Mouse (Mus musculus) A20 (cell line): Measurements from ENCODE around the gene Ica1l.
"Not testable (repeated sequence)": the region's sequence is repeated elsewhere in the genome, so short reads cannot be mapped to it uniquely, and the experiment has no call there.

Source experiments
- DNase-seq: peaks from one replicate; pipeline ENCODE4 v3.0.0-alpha.2; 2011; ENCODE audit warnings: low read depth, low spot score

The Ica1l gene

DNA sequence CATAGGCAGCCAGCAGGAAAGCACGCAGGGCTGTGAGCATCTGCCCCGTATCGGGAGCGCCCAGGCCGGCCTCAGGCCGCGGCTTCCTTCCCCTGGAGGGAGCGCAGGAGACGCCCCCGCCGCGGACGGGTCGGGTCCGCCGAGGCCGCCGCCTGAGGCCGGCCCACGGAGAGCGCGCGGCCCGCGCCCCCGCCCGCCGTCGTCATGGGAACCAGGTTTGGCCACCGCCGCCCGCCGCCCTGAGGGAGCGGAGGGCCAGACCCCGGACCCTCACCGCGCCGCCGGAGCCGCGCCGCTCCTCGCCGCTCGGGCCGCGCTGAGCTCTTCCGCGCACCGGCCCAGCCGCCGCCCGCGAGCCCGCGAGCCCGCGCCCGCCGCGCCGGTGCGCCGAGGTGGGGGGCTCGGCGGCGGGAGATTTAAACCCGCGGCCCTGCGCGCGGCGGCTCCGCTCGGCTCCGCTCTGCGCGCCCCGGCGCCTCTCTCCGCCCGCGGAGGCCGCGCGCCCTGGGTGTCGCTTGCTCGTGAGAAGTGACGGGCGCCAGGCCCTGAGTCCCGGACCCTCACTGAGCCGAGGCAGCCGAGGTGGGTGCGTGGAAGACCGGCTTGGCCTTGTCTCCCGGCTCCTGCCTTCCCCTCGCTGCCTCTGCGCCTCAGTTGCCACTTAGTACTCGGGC is at the start of gene Ica1l:
TSS of gene Ica1l (minus strand) at position 389 of the 674 bp plus-strand sequence.
- DNase-seq = peak; percentile 64

GRCm38 (mm10) chr1:60076411-60076810 is 33.4 kb upstream of the Ica1l start:
- no peak for DNase-seq

DNA sequence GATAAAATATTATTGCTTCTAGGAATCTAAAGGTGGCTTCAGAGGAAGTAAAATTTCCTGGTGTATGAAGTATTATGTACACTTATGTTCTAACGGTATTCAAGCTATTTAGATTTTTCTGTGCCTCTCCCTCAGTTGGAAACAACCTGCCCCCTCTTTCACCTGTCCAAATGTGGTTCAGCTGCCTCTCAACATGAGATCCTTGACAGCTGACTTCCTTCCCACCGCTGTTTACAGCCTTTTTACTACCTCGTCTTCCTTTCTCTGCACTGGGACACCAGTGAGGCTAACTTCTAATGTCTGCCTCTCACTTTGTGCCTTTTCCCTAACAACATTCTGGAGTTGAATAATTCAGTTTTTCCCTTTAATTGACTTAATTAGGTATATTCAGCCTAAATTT is 32.6 kb upstream of the Ica1l start:
- DNase-seq = no peak

DNA sequence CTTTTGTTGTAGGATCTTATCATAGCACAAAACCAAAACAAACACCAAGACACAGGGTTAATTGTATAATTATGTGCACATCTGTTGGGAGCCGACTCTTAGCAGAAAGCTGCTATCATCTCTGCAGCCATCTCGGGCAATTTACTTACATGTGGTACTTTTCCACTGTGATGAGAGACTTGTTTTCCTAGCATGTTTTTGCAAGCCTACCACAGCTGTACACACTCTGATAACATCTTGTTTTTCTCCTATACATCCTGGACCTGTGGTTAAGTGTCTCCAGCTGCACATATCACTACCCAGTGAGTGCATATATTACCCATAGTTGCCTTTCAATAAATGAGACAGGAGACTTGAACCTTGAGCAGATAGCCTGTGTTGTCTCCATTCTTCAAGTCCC is 32.0 kb upstream of the Ica1l start:
- DNase-seq = no peak

GRCm38 (mm10) chr1:60070725-60071124 is 27.7 kb upstream of the Ica1l start:
- DNase-seq = peak; percentile 78

- DNase-seq = no peak
Observed at GRCm38 (mm10) chr1:60056310-60056709, 13.3 kb upstream of the Ica1l start.

DNA sequence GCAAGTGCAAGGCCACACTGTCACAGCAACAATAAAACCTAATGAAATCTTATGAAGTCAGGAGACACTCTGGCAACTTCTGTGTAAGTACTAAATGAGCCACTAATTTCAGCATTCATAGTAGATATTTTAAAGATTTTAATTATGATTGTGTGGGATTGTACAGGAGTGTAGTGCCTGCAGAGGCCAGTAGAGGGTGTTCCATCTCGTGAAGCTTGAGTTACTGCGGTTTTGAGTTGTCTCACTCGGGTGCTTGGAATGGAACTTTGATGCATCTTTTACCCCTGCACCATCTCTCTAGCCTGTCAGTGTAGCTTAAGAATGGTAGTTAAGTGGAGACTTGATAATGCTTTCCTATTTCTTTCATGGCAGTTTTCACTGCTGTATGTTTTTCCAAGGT is 11.7 kb upstream of the Ica1l start:
- DNase-seq = peak; percentile 34

- DNase-seq = not testable (repeated sequence)
Observed at GRCm38 (mm10) chr1:60047481-60047880, 4.5 kb upstream of the Ica1l start.

DNA sequence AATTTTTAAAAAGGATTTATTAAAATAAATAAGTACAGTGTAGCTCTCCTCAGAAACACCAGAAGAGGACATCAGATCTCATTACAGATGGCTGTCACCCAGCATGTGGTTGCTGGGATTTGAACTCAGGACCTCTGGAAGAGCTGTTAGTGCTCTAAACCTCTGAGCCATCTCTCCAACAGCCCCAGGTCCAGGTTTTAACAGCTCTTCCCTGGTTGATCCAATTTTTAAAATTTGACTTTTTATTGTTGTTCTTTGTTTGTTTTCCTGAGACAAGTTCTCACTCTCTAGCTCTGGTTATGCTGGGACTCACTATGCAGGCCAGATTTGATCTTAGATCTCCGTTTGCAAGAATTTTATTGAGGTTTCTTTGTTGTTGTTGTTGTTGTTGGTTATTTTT is 1.6 kb upstream of the Ica1l start:
- no peak for DNase-seq

DNA sequence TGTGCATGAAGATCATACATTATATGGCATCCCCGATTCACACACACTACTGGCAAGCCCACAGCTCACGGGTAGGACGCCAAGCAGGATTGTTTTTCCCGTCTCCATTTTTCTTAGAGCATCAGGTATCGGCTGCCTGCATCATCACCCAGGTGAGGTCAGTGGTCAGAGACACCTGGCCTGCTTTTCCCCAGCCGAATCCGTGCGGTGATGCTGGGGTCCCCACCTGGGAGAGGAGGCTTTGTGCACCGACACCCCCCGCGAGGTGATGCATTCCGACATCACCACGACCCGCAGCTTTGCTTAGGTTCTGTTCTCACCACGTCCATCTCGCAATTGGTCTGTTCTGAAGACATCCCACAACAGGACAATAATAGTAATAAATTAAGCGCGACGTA is 587 bp downstream of the Ica1l start:
- peak; percentile 45 for DNase-seq

DNA sequence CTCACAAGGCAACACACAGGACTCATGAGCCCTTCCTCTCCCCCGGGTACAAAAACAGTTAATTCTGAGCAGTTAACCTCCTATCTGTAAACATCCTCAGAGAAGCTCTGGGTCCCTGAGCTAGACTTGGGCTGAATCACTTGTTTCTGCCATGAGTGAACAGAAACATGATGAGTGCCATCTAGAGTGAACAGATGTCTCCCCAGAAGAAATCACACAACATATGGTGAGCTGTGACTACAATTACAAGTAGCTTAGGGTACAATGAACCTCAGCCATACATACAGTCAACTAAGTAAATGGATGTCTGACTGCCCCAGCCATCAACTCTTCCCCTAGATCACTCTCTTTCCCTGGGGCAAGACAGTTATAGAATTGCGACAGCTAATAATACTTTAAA is 7.9 kb downstream of the Ica1l start:
- DNase-seq = no peak

GRCm38 (mm10) chr1:60017031-60017469 is 25.9 kb downstream of the Ica1l start:
- peak; percentile 46 for DNase-seq

DNA sequence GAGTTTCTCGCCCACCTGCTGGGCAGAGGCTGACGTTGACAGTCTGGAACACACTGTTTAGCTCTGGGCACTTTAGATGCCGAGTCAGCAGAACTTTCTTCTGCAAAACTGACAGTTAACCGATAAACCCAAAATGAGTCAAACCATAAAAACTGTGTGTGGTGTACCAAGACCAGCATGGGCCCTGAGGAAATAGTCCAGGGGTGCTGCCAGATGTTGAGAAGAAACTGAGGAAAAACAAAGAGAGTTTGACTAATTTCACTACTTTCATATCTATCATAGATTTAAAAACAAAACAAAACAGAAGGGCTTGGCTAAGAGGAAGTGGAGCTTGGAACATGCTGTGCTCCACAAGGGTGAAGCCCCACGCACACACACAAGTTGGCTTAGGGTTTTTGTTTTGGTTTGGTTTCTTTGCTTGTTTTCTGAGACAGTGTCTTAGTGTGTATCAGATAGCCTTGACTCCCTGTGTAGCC is 26.8 kb downstream of the Ica1l start:
- DNase-seq = peak; percentile 82

GRCm38 (mm10) chr1:60015511-60015910 is 27.5 kb downstream of the Ica1l start:
- DNase-seq = no peak

- DNase-seq = no peak
Observed at GRCm38 (mm10) chr1:60013779-60014178, 29.2 kb downstream of the Ica1l start.

- no peak for DNase-seq
Observed at GRCm38 (mm10) chr1:60008743-60009142, 34.2 kb downstream of the Ica1l start.

GRCm38 (mm10) chr1:60007337-60007736 is 35.6 kb downstream of the Ica1l start:
- DNase-seq = no peak

DNA sequence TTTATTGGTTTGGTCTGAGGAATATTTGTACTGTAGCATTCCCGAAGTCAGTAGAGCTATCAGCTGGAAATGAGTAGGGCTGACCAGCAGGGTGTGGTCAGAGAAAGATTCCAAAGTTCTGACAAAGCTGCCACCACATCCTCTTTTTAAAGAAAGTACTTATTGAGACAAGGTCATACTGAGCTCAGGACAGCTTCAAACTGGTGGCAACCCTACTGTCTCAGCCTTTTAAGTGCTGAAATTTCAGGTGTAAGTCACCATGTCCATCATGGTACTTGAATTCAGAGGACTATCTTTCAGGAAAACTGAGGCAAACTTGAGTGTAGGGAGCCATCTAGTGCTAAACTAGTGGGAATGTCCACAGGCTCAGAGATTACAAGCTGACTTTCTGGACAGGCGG is 42.7 kb downstream of the Ica1l start:
- no peak for DNase-seq

GRCm38 (mm10) chr1:59997352-59997751 is 45.6 kb downstream of the Ica1l start:
- peak; percentile 59 for DNase-seq

- no peak for DNase-seq
Observed at GRCm38 (mm10) chr1:59995646-59996045, 47.3 kb downstream of the Ica1l start.

DNA sequence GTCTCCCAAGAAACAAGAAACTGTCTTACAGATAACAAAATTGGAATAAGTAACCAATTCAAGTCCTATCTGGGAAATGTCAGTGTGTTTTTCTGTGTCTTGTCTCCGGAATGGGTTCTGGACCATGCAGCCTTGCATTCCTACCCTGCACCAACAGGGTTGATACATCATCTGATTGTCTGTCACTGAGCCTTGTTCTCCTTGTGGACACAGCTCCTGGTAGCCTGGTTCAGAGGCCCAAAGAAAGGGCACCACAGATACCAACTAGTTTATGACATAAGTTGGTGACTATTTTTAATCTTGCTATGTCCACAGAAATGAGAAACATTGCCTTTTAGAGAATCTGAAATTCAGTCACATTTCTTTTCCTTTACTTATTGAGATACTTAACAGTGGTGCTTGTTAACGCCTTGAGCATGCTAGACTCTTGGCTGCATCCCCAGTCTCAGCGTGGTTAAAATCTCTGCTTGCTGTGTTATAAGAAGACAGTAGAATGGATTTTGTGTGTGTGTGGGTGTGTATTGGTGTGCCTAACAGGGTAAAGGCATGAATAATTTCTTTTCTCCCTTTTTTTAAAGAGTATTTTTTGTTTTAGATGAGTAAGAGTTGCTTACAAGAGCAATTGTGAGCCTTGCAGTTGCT is 55.5 kb downstream of the Ica1l start:
- DNase-seq = no peak

GRCm38 (mm10) chr1:59986626-59987025 is 56.4 kb downstream of the Ica1l start:
- DNase-seq = no peak

GRCm38 (mm10) chr1:59967291-59967690 is 75.7 kb downstream of the Ica1l start:
- DNase-seq = peak; percentile 26
